Mouse (Mus musculus): ENCODE data around the gene 4833439L19Rik. TPM values are rescaled to one million over a fixed set of nuclear protein-coding genes. Genes with fewer than 3 reads are reported as not detected.
"Not testable (repeated sequence)": the region's sequence is repeated elsewhere in the genome, so short reads cannot be mapped to it uniquely, and the experiment has no call there.

4833439L19Rik gene
- 100 to 1,000 TPM in 1 of 2 experiments, 10 to 100 TPM in 1; 67.3 to 104 TPM for polyA plus RNA-seq (2017; shearing (Covaris generic))

DNA sequence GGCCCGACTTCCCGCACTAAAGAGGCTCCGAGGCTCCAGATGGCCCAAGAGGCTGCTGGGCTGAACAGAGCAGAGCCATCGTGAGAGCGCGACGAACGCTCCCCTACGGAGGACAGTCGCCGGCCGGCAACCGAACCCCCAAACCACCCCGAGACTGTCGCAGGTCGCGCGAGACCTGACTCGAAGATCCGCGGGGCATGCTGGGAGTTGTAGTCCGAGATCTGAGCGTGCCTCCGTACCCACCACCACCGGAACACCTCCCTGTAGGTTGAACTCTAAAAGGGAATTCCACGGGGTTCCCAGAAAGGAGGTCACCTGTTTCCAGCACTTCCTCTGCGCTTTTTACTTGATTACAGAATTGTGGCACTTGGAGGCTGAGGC is at the start of gene 4833439L19Rik:
4833439L19Rik (minus strand) TSS at position 235 of the 381 bp plus-strand sequence.
- ATAC-seq = peak; percentile 98

DNA sequence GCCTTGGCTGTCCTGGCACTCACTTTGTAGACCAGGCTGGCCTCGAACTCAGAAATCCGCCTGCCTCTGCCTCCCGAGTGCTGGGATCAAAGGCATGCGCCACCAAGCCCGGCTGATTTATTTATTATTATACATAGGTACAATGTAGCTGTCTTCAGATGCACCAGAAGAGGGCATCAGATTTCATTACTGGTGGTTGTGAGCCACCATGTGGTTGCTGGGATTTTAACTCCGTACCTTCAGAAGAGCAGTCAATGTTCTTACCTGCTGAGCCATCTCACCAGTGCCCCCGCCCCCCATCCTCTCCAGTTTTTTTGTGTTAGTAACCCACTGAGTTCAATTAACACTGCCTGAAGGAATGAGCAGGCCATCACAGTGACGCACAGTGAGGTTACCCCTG is 47.9 kb upstream of the 4833439L19Rik start:
- not testable (repeated sequence) for ATAC-seq

DNA sequence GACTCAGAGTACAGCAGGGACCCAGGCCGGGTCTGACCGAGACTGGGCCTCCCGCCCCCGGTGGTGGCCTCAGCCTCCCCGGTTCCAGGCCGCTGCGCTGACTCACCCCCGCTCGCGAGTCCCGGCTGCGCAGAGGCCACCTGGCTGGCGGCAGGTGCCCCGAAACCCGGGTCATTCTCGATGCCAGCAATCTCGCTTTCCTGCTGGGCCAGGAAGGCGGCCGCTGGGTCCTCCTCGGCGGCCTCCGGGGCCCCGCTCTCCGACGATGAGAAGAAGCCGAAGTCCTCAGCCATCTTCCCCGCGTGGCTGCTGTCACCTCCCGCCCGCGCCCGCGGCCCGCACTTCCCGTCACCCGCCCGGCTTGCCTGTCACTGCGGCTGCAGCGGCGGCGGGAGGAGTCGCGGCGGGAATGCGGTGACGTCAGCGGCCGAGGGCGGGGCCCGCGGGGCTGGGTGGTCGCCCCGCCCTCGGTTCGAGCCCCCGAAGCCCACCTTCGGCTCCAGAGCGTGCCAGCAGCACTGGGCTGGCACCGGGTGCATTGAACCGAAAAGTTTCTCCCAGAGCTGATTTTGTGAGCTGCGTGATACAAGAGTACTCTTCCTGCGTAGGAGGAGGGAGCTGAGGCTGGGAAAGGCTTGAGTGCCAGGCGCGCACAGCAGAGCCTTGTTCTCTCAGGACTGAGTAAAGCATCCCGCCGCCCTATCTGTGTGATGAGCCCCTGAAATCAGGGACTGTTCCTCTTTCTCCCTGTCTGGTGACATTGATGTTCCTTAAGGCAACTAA is 45.9 kb upstream of the 4833439L19Rik start, which contains the start of gene Cltb:
Cltb (minus strand) TSS at position 373 of the 783 bp plus-strand sequence.
- peak; percentile 82 for ATAC-seq

DNA sequence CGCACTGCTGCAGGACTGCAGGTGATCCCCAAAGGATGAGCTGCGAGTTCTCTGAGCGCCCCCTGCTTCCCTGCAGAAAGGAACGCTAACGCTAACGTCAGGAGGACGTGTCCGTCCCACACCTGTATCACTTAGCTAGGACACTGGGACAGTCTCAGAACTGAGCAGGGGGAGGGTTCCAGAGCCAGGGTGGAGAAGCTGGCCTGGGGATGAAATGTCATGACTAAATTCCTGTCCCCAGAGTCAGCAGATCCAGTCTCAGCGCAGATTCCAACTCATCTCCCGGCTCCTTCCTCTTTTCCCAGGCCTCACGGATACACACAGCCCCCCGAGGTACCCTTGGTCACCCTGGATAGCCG is 45.4 kb upstream of the 4833439L19Rik start:
- no peak for ATAC-seq

DNA sequence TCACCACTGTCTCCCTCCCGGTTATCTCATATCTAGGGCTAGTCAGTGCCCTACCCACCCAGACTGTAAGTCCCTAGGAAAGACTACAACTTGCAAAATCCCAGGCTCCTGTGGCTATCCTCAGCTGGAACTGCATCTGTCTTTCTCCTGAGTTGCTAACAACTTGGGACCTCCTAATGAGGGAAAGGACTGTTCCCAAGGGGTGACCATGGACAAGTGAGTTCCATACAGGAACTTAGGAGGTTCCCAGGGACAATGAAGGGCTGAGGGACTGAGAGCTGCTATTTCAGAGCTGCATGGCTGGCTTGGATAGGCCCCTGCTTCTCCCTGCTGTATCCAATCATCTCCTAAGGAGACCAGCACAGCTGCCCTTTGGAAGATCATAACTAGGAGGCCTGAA is 44.1 kb upstream of the 4833439L19Rik start:
- no peak for ATAC-seq

DNA sequence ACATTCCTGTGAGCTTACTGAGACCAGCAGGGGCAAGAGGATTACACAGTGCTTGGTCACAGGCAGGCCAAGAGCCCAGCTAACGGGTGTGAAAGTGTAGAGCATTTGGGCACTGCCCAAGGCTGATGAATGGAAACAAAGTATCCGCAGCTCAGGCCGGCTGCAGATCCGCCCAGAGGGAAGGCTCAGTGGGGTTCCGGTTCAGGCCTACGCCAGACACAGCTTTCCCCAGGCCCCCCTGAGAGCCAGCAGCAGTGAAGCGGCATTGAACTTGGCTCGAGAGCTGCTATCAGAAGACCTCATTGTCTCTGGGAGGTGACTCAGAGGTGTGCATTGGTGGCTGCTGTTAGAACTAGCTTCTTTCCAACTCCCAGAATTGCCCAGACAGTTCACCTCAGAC is 43.4 kb upstream of the 4833439L19Rik start:
- ATAC-seq = no peak

DNA sequence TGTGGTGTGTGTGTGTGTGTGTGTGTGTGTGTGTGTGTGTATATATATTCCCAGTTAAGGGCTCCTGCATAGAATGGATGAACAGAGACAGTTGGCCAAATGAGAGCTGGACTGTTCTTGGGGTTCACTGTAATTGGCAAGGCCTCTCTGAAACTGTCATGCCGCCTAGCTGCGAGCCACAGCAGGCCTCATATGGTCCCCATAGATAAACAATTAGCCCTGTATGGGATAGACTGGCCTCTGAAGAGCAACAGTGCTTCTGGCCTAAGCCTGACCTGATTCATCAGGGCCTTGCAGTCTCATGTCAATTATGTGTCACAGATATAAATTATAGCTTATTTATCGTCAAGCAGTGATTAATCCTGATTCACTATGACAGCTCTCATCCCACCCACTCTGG is 42.8 kb upstream of the 4833439L19Rik start:
- ATAC-seq = no peak

DNA sequence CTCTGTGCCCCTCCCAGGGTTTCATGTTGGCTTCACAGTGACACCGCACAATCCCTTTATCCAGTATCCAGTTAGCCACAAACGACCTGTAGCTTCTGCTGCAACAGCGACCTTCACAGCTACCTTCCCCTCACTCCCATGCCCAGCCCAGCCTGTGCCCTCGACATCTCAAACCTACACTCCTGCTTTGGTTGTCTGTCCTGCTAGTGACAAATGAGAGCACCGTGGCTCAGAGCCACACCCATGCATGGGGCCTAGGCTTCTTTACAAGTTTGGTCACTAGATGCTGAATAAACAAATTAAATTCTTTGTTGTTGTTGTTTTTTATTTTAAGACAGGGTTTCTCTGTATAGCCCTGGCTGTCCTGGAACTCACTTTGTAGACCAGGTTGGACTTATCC is 42.0 kb upstream of the 4833439L19Rik start:
- no peak for ATAC-seq

DNA sequence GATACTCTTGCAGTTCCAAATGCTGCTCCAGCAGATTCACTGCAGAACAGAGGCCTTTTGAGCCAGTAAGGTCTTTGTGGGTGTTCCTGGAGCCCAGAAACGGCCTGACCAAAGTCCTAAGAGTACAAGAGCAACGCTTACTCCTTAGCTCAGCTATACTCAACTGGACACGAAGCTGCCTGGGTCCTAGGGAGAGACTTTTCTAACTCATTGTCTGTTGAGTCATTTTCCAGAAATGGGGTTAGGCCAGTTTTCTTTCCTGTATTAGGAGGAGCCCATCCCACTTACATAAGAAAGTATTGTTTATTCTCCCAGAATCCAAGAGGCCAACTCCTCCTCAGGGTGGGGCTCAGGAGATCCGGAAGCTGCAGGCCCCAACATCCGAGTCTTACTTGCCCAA is 40.2 kb upstream of the 4833439L19Rik start:
- no peak for ATAC-seq

DNA sequence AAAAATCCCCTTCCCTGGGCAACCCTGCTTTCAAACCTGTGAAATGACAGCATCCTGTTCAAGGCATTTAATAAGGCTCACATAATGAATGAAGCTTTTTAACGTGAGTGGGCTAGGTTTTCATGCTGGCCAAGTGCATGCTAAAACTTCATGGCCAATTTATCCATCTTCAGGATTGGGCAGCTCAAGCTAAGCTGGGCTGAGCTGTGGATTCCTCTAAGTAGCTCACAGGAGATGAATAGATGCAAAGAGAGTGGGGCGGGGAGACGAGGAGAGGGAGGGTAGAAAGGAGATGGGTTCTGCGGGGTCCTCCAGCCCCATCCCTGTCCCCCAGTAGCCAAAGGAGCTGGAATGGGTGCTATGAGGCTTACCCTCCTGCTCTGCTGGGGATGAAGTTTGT is 39.0 kb upstream of the 4833439L19Rik start:
- ATAC-seq = no peak

DNA sequence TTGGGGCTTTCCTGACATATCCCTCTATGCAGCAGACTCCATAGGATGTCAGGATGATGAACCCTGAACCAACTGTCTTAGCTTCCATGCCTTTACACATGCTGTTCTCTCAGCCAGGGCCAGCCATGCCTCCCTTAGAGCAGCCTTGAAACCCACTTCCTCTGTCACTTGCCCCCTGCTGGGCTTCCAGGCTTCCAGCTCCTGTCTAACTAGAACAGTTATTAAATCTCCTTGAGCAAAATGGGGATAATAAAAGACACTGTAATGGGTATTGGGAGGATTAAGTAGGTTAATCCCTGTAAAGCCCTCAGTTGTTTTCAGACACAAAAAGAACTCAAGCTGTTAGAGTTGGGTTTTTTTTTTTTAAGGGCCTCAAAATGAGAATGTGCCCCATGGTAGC is 38.3 kb upstream of the 4833439L19Rik start:
- ATAC-seq = no peak

DNA sequence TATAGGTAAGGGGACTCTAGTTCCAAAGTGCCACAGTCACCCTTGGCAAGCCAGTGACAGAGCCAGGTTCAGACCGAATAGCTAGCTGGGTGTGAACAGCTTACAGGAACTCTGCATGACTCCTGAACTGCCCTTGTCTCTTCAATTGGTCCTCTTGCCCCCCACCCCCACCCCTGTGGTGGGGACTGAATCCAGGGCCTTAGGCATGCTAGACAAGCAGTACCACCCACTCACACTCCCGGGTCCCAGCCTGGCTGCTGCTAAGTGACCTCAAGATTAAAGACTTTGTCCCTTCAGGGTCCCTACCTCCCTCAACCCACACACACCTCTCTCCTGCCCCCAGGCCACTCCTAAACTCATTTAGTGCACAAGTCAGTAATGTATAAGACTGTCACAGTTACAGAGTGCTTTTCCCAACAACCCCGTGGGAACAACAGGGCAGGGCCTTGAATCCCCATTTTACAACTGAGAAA is 37.4 kb upstream of the 4833439L19Rik start:
- no peak for ATAC-seq

DNA sequence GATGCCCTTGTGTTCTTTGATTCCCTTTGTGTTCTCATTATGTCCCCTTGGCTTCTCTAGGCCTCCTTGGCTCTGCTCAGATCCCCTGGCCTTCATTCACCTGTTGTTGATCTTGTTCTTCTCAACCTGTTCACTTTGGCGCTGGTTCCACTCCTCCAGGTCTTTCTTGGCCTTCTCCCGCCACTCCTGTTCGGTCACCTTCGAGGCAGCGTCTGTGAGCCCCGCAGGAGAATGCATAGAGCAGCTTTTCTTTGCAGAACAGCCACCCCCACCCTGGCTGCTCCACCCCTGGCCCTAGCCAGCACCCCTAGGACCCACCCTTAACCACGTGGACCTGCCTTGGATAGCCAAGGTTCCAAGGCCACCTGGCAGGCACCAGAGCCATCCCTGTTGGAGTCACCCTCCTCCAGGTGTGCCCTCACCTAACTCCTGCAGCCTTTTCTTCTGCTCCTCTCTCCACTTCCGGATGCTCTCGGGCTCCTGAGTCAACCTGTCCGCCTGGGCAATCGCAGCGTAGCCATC is 33.4 kb upstream of the 4833439L19Rik start:
- no peak for ATAC-seq

DNA sequence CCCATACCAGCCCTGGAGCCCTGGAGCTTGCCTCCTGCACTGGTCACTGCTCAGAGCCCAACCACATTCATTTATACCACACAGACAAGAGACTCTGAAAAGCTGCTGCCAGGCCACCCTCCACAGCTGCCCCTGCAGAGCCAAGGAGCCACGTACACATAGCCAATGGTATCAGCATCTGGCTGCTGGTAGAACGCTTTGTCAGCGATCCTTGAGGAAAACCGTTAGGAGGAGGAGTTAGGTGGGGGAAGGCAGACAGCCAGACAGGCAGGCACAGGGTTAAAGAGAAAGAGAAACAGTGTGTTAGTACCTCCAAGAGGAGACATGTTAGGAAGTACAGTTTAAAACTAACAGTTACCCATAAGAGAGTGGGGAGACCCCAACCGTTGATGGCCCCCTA is 31.6 kb upstream of the 4833439L19Rik start:
- ATAC-seq = no peak

DNA sequence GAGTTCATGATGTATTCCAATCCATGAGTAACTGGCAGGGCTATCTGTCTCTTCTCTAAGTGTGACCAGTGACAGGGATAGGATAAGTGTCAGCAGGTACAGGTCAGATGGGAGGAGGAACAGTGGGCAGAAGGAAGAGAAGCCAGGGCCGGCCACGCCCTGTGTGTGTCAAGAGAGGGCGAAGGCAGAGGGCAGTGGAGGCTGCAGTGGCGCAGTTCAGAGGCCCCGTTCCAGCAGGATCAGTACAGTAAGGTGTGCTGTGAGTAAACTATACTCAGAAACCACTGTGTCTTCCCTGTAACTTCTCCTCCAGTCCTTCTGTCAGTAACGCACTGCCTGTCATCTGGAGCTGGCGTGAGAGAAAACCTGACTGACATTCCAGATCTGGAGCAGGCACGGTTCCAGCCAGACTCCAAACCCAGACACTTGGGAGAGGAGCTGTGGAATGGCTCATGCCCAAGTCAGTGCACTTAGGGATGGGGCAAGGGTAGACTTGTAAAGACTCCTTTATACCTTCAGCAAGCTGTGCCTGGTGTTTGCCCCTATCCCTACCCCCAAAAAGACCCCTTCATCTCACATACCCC is 31.0 kb upstream of the 4833439L19Rik start:
- no peak for ATAC-seq

DNA sequence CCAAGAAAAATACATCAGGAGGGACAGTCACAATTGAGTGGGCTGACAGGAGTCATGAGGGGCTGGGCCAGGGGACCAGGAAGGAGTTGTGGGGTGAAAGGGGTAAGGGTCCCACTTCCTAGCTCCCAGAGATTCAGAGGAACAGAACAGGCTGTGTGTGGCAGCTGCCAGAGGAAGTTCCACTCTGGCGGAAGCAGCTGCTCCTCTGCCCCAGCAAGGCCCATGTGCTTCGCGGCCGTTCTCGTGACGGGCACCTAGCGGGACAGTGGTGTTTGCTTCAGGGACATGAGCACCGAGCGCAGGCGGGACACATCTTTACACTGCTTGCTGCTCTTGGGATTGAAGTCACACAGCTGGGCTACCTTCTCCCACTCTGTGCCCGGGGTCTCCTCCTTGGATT is 28.4 kb upstream of the 4833439L19Rik start:
- ATAC-seq = no peak

DNA sequence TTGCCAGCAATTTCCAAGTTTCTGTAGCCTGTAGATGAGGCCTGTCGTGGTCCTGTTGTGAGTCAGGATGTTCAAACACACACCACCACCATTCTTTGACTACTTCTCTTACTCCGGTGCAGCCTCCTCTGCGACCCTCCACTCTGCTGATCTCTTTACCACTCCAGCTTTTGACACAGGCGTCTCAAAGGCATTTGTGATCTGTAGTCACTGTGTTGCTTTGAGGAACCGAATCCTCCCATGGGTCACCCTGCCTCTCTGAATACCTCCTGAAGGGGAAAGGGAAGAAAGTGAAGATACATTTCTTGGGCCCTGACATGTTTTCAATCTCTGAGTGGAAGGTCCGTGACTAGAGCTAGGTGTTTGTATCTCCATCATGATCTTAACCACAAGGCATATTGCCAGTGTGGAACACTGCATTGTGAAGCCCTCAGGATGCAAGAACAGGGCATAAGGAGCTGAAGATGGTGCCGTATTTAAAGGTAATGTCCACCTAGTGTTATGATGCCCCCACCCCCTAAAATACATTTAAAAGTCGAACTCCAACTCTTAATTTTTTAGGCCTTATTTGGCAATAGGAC is 26.6 kb upstream of the 4833439L19Rik start:
- ATAC-seq = no peak

DNA sequence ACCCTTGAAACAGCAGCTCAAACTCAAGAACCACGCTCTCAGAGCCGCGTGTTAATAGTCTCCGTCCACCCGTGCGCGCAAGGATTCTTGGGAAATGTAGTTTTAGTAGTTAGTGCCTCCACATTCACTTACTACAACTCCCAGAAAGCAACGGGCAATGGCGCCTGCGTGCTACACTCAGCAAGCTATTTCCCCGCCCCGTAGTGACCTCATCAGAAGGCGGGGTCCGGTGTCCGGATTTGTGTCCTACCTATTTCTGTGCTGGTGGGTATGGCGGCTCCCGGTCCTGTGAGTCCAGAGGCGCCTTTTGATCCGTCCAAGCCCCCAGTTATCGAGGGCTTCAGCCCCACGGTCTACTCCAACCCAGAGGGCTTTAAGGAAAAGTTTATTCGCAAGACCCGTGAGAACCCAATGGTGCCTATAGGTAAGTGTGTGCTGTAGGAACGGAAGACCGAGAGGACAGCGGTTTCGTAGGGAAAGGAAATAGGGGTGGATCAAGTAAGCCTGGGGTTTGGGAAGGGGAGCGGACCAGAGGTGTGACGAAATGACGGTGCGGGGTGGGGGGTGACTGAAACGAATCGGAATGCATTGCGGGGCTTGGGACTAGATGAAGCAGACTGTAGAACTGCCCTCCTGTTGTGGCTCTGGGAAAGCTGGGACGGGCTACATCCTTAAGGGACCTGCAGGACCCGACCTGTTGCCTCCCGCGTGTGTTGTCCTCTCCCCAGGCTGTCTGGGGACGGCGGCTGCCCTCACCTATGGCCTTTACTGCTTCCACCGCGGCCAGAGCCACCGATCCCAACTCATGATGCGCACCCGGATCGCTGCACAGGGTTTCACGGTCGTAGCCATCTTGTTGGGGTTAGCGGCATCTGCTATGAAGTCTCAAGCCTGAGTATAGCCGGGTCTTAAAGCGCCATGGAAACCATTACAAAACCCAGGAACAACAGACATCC is 25.0 kb upstream of the 4833439L19Rik start, which contains the start of the genes Nop16 and Higd2a:
Nop16 (minus strand) TSS at position 95 of the 956 bp plus-strand sequence.
Higd2a (plus strand) TSS at position 212 of the 956 bp plus-strand sequence.
- ATAC-seq = peak; percentile 98

DNA sequence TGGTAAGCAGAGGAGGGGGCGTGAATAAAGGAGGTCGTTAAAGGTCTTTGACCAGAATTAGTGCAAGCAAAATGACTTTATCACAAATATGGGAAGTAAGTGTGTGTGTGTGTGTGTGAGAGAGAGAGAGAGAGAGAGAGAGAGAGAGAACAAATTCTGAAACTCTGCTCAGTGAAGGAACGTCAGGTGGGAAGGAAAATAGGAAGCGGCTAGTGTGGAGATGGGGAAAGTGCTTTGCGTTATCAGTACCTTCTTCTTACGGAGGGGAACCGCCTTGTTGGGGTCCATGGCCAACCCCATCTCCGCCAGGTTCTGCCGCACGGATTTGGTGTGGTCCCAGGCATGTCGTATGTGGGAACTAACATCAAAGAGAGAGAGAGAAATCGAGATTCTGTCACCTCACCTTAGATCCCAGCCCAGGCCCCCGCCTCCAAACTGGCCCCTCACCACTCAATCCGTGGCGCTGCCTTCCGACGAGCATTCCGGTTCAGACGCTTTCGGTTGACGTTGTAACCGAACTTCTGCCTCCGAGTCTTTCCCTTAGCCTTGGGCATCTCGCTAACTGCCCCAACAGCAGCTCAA is 24.3 kb upstream of the 4833439L19Rik start:
- peak; percentile 12 for ATAC-seq

DNA sequence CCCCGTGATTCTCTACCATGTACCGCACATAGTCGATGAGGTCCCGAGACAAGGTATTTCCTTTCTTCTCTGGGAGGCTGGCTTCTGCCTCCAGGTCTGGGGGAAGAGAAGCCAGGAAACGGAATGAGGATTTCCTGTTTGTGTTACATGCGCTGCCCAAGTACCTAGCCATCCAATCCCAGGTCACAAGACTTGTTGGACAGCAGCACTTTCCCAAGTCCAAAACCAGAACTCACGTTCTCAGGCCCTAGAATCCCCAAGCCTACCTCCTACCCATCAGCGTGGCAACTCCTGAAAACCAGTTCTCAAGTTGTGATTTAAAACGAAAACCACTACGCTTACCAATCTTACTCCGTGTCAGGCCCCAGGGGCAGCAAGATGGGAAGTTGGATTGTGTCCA is 20.6 kb upstream of the 4833439L19Rik start:
- no peak for ATAC-seq

DNA sequence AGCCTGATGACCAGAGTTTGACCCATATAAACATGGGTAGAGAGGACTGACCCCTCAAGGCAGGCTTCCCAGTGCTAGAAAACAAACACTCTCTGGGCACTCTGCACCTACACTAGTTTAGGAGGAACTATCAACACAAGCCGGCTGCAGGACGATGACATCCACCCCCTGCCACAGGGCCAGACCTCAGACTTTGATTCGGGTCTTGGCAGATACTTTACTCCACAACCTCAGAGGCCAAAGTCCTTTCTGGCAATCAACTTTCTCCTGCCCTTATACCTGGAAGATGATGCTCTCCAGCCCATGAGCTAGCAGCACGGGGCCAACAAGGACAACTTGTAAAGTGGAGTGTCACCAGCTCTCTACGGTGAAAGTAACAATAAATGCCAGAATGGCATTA is 17.6 kb upstream of the 4833439L19Rik start:
- ATAC-seq = no peak

DNA sequence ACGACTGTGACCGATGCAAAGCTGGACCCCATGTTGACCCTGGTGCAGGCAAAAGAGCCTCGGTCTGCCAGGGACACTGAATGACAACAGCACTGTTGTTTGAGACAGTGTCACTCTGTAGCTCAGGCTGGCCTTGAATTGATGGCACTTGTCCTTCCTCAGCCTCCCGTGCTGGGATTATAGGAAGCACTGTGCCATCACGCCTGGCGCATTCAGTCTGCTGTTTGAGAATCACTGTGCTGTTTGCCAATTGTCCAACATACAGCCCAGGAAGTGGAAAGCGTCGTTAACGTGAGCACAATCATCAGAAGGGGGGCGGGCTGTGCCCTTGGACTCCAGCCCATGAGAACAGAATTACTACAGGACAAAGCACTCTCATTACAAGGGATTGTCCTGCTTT is 16.9 kb upstream of the 4833439L19Rik start:
- ATAC-seq = no peak

Measured in CD4-positive, CD25-positive, alpha-beta regulatory T cell, adult 4 months (primary cell).